Mouse (Mus musculus) kidney, postnatal 0 days (tissue): ENCODE results near the gene Ttll10. TPM values are rescaled to one million over a fixed set of nuclear protein-coding genes. Genes with fewer than 3 reads are reported as not detected.

ENCODE experiments used
- ATAC-seq: fragments of 200-750 bp; cut with Nextera tagmentation; replicated peaks from 2 replicates; pipeline ENCODE4 v1.8.0; 2017; ENCODE audit warnings: low read depth, moderate number of reproducible peaks, moderate TSS enrichment, moderate library complexity; ENCODE audit not compliant: low FRiP score
- DNase-seq: peaks from one replicate; pipeline ENCODE4 v3.0.0-alpha.2; 2016; ENCODE audit warnings: low spot score
- H3K27ac ChIP-seq: fragments of 300-500 bp; sonication (generic); 2 replicates; pipeline ENCODE4 v1.5.1; 2014; ENCODE audit warnings: mild to moderate bottlenecking
- H3K27me3 ChIP-seq: fragments of 300-500 bp; sonication (generic); 2 replicates; pipeline ENCODE4 v1.6.1; 2014; ENCODE audit warnings: low read length, mixed read lengths; ENCODE audit not compliant: insufficient read depth
- H3K36me3 ChIP-seq: fragments of 300-500 bp; sonication (generic); 2 replicates; pipeline ENCODE4 v1.6.1; 2014; ENCODE audit warnings: low read length, mixed read lengths; ENCODE audit not compliant: insufficient read depth
- H3K4me1 ChIP-seq: fragments of 300-500 bp; sonication (generic); replicated peaks from 2 replicates; pipeline ENCODE4 v1.6.1; 2014; ENCODE audit warnings: antibody characterized with exemption, low read length, mixed read lengths; ENCODE audit not compliant: insufficient read depth
- H3K4me2 ChIP-seq: fragments of 300-500 bp; sonication (generic); 2 replicates; pipeline ENCODE4 v1.6.1; 2014; ENCODE audit warnings: mild to moderate bottlenecking, low read length, moderate library complexity, mixed read lengths
- H3K4me3 ChIP-seq: fragments of 300-500 bp; sonication (generic); replicated peaks from 2 replicates; pipeline ENCODE4 v1.5.1; 2014; ENCODE audit warnings: low read depth, low read length
- H3K9ac ChIP-seq: fragments of 300-500 bp; sonication (generic); 2 replicates; pipeline ENCODE4 v1.6.1; 2014; ENCODE audit warnings: low read depth, low read length
- H3K9me3 ChIP-seq: fragments of 300-500 bp; sonication (generic); replicated peaks from 2 replicates; pipeline ENCODE4 v1.6.1; 2016; ENCODE audit warnings: low read length, inconsistent platforms, mixed read lengths
- CTCF ChIP-seq: IDR thresholded peaks from 2 replicates; pipeline ENCODE4 v1.5.1; 2016; ENCODE audit warnings: antibody characterized with exemption, low read depth, mild to moderate bottlenecking, moderate library complexity
- WGBS: fragments of 180-500 bp; shearing (Covaris S2); extraction: QIAGEN DNeasy Blood & Tissue Kit; methylation state at CpG from one replicate; pipeline ENCODE4 v1.1.7; 2014; 5-methylcytosine and 5-hydroxymethylcytosine counted together
- microRNA counts: library from miRNA; unstranded; fragments of <30 nt; microRNA quantifications from one replicate; lab custom pipeline; 2015
- microRNA-seq: library from miRNA; unstranded; fragments of <30 nt; microRNA quantifications from one replicate; pipeline ENCODE4, GENCODE M21; 2016
- polyA plus RNA-seq: library from polyadenylated mRNA; unstranded; fragments of >200 nt; fragmentation: Nextera tagmentation; extraction: Ambion mirVana; gene quantifications from 2 replicates; pipeline ENCODE4 v1.2.1, GENCODE M21; 2015

Ttll10 gene
- polyA plus RNA-seq, 1 experiment from 2014 or later = 5.6 TPM

DNA sequence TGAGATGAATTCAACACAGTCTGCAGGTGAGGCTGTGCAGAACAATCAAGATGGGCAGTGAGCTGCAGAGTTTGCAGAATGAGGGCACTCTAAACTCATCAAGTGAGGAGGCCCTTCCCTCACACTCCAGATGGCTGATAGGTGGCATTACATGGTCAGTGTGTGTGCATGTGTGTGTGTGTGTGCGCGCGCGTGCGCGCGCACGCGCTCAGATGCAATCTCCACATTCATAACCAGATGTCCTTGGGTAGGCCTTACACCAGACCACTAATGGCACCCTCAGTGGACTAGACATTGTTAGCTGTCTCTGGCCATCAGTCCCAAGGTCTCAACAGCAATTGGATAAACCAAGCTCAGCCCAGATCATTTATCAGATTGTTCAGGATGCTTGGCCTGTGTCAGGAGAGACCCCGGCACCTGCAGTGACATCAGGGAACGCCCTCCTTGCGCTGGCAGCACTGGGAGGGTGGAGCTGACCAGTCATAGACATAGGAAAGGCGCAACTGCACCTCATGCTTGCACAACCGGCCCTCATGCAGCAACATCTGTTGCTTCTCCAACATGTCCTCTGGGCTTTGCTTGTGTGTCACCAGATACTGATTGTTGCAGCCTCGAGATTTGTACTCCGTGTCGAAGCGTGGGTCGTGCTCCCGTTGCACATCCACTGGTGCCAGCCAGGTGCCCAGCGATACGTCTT is 67.9 kb downstream of the Ttll10 start:
- Histone ChIP-seq H3K4me2 (peak overlapping the region; percentile 60), H3K4me1 (peaks cover 13% of the 10 kb centered on the region), H3K36me3 (no peaks in the 10 kb centered on the region), H3K27me3 (no peaks in the 10 kb centered on the region), H3K27ac (peak overlapping the region; percentile 95), H3K9ac (peak overlapping the region; percentile 69), H3K4me3 (peak overlapping the region; percentile 85), H3K9me3 (no peaks in the 10 kb centered on the region)
- no peak for TF ChIP-seq CTCF
- 87% methylated on average over 22 of the region's 22 CpGs for WGBS
- DNase-seq (no peak), ATAC-seq (no peak)

MicroRNAs within 50 kb of the gene (microRNA counts, 519-probe panel; counts per million panel counts)
- microRNA mmu-miR-200a (lab: Ali Mortazavi, UCI) (6,204 counts per million, percentile 91 among the panel's probes with 10 or more counts), microRNA mmu-miR-200b (lab: Ali Mortazavi, UCI) (7,079 counts per million, percentile 95 among the panel's probes with 10 or more counts), microRNA mmu-miR-429 (lab: Ali Mortazavi, UCI) (7,602 counts per million, percentile 97 among the panel's probes with 10 or more counts)

Small RNA genes lying within 50 kb of the gene (microRNA-seq; reads per million reads assigned to microRNA genes)
- gene Mir200a = 1,626 reads per million, percentile 81 among the genes with 10 or more reads in this experiment
- gene Mir200b = 10,017 reads per million, percentile 94 among the genes with 10 or more reads in this experiment
- gene Mir429 = 20,040 reads per million, percentile 96 among the genes with 10 or more reads in this experiment

Other genes with a start within 250 kb of the Ttll10 start
- gene Ccnl2, start 246.9 kb downstream of the Ttll10 start, polyA plus RNA-seq = 103 and 109 TPM in 2 replicates
- 169 and 171 TPM in 2 replicates for gene Aurkaip1, start 228.1 kb downstream of the Ttll10 start, polyA plus RNA-seq
- 100 and 111 TPM in 2 replicates for gene Mxra8, start 219.7 kb downstream of the Ttll10 start, polyA plus RNA-seq
- gene Dvl1, start 212.0 kb downstream of the Ttll10 start, polyA plus RNA-seq = 9.9 and 16.6 TPM in 2 replicates
- gene Tas1r3, start 196.1 kb downstream of the Ttll10 start, polyA plus RNA-seq = 0.18 TPM in 2 replicates
- 14.8 and 17.2 TPM in 2 replicates for gene Cptp, start 190.0 kb downstream of the Ttll10 start, polyA plus RNA-seq
- 40.3 and 45.7 TPM in 2 replicates for gene Ints11, start 189.9 kb downstream of the Ttll10 start, polyA plus RNA-seq
- 33.8 and 38.0 TPM in 2 replicates for gene Pusl1, start 167.6 kb downstream of the Ttll10 start, polyA plus RNA-seq
- gene Acap3, start 167.6 kb downstream of the Ttll10 start, polyA plus RNA-seq = 8.2 and 8.4 TPM in 2 replicates
- gene Ube2j2, start 115.6 kb downstream of the Ttll10 start, polyA plus RNA-seq = 99.7 and 108 TPM in 2 replicates
- gene C1qtnf12, start 97.1 kb downstream of the Ttll10 start, polyA plus RNA-seq = 113 and 116 TPM in 2 replicates
- 14.3 and 14.5 TPM in 2 replicates for gene B3galt6, start 66.8 kb downstream of the Ttll10 start, polyA plus RNA-seq
- 178 and 183 TPM in 2 replicates for gene Sdf4, start 66.5 kb downstream of the Ttll10 start, polyA plus RNA-seq
- gene Tnfrsf4, start 45.6 kb downstream of the Ttll10 start, polyA plus RNA-seq = 0.70 and 0.88 TPM in 2 replicates
- 1.3 TPM in 2 replicates for gene Tnfrsf18, start 33.2 kb downstream of the Ttll10 start, polyA plus RNA-seq
- 11.8 and 15.3 TPM in 2 replicates for gene 9430015G10Rik, start 50.6 kb upstream of the Ttll10 start, polyA plus RNA-seq
- gene Rnf223, start 71.1 kb upstream of the Ttll10 start, polyA plus RNA-seq = 0.17 and 0.27 TPM in 2 replicates
- gene Agrn, start 138.1 kb upstream of the Ttll10 start, polyA plus RNA-seq = 76.5 and 79.8 TPM in 2 replicates
- 14.9 and 20.6 TPM in 2 replicates for gene Isg15, start 141.4 kb upstream of the Ttll10 start, polyA plus RNA-seq
- 4.8 and 5.1 TPM in 2 replicates for gene AW011738, start 143.9 kb upstream of the Ttll10 start, polyA plus RNA-seq
- gene Perm1, start 156.5 kb upstream of the Ttll10 start, polyA plus RNA-seq = 0.56 and 0.71 TPM in 2 replicates
- 12.7 and 13.1 TPM in 2 replicates for gene Plekhn1, start 175.4 kb upstream of the Ttll10 start, polyA plus RNA-seq
- 49.2 and 50.7 TPM in 2 replicates for gene Noc2l, start 176.6 kb upstream of the Ttll10 start, polyA plus RNA-seq
- gene Samd11, start 196.2 kb upstream of the Ttll10 start, polyA plus RNA-seq = not detected in 2 replicates